Mouse (Mus musculus) layer of hippocampus, adult 2 months (tissue): ENCODE measurements at regions not wholly inside any gene's neighbourhood (a gene's known extent, or its start where the extent isn't known, plus 50 kb on each side); places are given as distances from the start of the nearest gene placed in this dataset.

Experiments used
- DNase-seq, 2 experiments: peaks; one replicate each; pipeline ENCODE4 v3.0.0; 2022; ENCODE audit warnings: low spot score in 2 of 2
- H3K27ac ChIP-seq: fragments of 200-600 bp; 2 replicates; pipeline ENCODE4 v1.8.1; 2022
- H3K4me3 ChIP-seq: fragments of 200-600 bp; 2 replicates; pipeline ENCODE4 v1.8.1; 2022; ENCODE audit warnings: mild to moderate bottlenecking
- CTCF ChIP-seq: fragments of 200-600 bp; conservative IDR thresholded peaks from 2 replicates; pipeline ENCODE4 v1.8.1; 2022; ENCODE audit warnings: antibody characterized with exemption, mild to moderate bottlenecking, moderate library complexity

DNA sequence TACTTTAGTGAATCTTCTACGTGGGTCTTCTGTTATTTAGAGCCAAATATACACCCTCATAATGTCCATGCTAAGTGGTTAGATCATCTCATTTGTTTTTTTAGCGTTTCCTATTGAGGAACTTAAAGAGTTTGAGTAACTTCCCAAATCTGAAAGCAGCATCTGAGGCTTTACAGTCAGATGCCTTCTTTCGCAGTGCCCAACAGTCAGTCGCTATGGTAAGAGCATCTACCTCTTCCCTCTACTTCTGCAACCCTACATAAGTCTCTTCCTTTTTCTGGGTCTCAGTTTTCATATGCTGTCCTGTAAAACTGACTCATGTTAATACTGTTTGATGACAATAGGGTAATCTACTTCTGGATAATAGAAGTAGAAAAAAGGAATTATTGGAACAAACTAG is 146.8 kb downstream of the Ktn1 start:
- Histone ChIP-seq H3K4me3 (no peak overlapping the region), H3K27ac (no peak overlapping the region)
- DNase-seq: no peak
- TF ChIP-seq CTCF: no peak

DNA sequence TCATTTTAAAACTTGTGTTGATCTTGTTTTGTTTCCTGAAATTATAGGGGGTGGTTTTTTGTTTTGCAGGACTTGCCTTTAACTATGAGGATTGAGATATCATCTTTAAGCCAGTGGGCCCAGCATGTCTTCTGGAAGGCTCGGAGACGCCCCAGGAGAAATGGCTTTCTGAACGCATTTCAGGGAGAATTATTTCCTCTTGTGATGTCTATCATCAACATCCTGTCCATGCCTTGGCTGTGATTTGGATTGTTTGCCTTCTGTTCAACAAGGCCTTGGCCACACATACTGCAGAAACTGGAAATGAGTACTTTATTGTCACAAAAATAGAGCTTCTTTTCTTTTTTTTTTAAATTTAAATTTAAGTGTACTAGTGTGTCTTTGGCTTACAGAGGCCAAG is 150.0 kb downstream of the Ktn1 start:
- no peak overlapping the region for H3K4me3 ChIP-seq
- H3K27ac ChIP-seq: no peak overlapping the region
- TF ChIP-seq CTCF: no peak
- DNase-seq: no peak

DNA sequence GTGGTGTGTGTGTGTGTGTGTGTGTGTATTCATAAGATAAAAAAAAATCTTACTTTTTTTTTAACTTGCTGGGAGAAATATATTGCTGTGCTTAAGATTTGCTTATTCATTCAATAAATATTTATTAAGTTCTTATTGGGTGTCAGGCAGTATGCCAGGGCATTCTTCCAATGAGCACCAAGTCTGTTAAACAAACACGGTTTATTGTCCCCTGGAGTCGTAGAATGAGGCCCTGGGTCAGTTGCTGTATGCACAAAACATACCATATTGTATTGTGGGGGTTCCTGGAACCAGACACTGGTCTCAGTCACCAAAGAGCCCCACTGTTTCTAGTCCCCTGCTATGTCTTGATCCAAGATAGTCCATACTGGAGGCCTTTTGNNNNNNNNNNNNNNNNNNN is 151.3 kb downstream of the Ktn1 start:
- Histone ChIP-seq H3K4me3 (no peak overlapping the region), H3K27ac (no peak overlapping the region)
- no peak for DNase-seq
- TF ChIP-seq CTCF: no peak

DNA sequence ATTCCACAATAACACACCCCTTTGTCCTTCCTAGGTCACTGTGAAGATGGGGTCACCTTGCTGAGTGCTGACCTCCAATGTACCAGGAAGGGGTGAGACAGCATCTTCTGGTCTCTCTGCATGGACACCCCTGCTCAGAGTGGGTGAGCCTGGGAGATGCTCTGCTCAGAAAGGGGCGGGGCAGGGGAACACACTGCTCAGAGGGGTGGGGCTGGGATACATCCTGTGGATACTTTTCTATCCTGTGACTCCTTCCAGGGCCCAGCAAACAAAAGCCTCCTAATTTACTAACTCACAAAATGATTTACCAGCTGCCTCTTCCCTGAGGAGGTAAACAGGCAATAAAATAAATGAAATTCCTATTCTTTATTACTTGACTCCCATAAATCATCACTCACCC is 157.0 kb downstream of the Ktn1 start:
- H3K4me3 ChIP-seq: no peak overlapping the region
- TF ChIP-seq CTCF: no peak
- DNase-seq: no peak
- H3K27ac ChIP-seq: no peak overlapping the region

DNA sequence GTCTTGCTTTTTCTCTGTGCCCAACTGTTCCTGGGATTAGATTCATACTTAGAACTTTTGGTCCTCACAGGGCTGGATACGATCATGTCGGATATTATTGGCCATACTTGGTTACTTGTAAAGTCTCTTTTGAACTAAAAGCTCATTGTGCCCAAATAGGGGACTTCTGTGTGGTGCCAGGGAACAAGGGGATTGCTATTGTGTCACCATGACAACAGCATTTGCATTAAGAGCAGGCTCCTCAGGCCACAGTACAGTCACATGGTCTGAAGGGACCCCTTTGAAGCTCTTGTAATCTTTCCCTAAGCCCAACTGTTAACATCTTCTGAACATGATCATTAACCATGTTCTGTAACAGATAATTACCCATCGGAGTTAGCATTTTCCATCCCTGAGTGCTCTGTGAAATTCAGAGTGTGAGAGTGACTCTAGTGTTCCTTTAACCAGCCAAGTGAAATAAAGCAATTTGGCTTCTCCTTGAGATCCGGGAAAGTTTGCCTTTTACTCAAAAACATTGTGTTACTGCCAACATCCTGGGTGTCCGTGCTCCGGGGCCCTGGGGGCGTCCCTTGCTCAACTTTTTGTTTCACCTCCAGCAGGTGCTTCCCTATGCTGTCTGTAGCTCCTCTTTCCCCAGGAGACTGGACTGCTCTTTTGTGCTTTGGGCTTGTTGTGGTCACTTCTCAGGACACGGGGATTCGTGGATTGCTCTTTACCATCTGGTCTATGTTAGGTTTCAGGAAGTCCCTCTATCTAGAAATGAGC is 157.7 kb downstream of the Ktn1 start:
- no peak for TF ChIP-seq CTCF
- Histone ChIP-seq H3K4me3 (no peak overlapping the region), H3K27ac (no peak overlapping the region)
- no peak for DNase-seq

DNA sequence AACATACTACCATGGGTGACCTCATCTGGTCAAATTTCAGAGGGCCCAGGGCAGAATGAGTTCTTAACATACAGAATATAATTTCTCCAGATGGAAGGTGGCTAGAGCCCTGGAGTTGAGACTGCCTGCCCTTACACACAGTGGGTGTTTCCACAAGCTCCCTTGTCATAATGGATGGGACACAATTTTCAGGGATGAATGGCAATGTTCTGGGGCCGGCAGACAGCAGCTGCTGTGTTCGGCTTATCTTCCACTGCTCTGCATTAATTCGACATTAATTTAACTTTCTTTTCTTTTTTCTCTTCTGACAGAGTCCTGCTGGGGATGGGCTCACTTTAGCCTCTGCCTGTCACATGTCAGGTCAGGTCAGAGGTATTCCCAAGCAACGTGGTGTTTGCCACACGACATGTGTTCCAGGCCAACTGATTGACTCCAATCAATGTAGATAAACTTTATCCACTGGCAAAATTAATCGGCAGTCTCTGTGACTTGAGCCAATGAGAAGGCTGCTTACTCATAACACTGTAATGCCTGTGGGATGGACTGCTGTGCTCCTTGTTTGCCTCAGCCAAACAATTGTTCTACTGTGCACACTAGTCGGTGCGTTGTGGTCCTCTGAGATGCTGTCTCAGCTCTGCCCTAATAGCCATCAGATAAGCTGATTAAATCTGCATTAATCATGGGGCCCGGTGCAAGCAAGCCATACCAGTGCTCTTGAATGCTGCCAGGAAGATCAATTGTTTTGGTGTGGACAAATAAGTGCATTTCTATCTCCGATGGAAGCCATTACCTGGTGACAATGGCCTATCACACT is 160.1 kb downstream of the Ktn1 start:
- Histone ChIP-seq H3K4me3 (no peak overlapping the region), H3K27ac (no peak overlapping the region)
- TF ChIP-seq CTCF: no peak
- DNase-seq: no peak

DNA sequence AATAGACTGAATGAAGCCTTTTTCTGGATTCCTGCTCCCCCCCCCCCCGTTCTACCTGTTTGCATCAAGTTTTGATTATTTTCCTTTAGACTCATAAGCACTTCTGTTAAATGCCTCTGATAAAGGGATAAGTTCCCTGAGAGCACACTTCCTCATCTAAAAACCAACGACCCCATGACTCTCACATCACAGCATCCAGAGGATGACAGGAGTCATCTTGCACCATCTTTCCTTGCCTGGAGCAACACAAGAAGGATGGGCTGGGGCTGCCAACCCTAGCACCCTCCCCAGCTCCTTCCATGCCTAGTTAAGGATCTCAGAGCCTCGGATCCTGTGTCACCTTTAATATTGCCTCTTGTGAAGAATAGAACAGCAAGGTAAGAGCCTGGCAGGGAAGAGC is 170.0 kb downstream of the Ktn1 start:
- DNase-seq: no peak
- no peak for TF ChIP-seq CTCF
- no peak overlapping the region for H3K4me3 ChIP-seq
- H3K27ac ChIP-seq: no peak overlapping the region

DNA sequence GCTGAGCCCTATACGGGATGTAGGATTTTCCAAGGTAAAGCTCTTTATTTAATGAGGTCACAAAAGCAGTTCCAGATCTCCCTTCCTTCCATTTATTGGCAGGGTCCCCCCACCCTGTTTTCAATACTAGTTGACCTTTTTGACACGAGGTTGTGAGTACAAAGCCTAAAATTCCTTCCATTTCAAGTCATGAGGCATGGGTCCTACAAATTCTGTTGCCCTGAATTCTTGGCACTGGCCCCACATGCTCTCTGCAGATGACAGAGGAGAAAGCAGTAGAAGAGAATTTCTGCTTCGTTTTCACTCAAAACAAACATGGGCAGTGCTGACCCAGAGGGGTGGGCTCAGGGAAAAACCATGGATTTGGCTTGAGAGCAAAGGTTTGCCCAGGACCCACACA is 170.4 kb downstream of the Ktn1 start:
- TF ChIP-seq CTCF: no peak

DNA sequence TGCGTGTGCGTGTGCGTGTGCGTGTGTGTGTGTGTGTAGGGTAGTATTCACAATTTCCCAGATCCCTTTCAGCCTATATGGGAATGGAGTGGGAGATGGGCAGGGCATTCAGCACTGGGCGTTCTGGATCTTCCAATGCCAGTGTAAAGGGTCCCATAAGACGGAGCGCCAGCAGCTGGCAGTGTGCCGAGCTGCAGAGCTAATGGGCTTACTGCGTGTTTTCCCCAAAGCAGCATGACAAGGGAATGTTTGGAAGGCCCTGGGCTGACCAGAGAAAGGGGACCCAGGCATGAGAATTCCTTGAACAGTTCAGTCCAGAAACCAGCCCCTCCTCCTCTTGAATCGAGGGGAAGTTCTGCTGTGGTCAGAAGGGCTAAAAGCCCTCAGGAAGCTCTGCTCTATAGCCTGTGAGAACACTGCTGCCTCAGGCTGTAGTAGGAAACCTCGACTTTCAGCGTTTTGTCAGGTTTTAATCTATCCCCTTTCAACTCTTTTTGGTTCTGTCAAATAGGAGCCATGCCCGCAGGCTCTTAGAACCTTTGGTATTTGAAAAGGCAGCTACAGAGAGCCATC is 172.4 kb downstream of the Ktn1 start:
- Histone ChIP-seq H3K27ac (no peak overlapping the region), H3K4me3 (no peak overlapping the region)
- no peak for TF ChIP-seq CTCF
- peak in 1 of 2 experiments; percentile 1 for DNase-seq

More for the DNA sequence above, 170.4 kb downstream of the Ktn1 start:
- no peak overlapping the region for H3K4me3 ChIP-seq
- H3K27ac ChIP-seq: no peak overlapping the region
- no peak for DNase-seq

DNA sequence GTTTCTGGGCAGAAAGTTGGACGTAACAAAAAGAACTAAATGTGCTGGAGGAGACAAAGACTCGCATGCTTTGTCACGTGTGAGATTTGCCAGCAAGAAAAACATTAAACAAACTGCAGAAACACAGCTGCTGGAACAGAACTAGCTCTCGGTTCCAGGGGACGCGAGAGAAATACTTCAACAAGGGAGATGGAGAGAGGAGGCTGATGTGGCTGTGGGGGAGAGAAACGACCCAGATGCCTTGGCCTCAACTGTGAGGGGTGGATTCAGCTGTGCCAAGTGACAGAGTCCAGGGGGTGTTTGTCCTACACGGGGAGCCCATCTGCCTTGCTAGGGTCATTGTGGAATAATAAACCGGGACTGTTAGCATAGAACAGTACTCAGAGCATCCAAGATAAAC is 174.9 kb downstream of the Ktn1 start:
- no peak for DNase-seq

DNA sequence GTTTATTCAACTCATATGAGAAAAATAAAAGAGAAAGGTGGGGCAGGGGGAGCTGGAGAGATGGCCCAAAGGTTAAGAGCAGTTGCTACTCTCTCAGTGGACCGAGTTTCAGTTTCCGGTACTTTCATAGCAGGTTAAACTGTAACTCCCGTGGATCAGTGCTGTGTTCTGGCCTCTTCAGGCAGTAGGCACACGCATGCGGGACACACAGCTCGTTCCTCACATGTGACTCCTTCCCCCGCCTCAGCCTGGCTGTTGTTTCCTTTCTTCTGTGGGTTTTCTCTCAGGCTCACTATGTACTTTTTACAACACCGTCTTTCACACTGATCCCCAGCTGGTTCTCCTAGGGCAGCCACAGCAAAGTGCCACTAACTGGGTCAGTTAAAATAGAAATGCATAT is 175.4 kb downstream of the Ktn1 start:
- DNase-seq: no peak
- TF ChIP-seq CTCF: no peak
- Histone ChIP-seq H3K4me3 (no peak overlapping the region), H3K27ac (no peak overlapping the region)

More for the DNA sequence above, 174.9 kb downstream of the Ktn1 start:
- TF ChIP-seq CTCF: no peak
- H3K4me3 ChIP-seq: no peak overlapping the region
- no peak overlapping the region for H3K27ac ChIP-seq

DNA sequence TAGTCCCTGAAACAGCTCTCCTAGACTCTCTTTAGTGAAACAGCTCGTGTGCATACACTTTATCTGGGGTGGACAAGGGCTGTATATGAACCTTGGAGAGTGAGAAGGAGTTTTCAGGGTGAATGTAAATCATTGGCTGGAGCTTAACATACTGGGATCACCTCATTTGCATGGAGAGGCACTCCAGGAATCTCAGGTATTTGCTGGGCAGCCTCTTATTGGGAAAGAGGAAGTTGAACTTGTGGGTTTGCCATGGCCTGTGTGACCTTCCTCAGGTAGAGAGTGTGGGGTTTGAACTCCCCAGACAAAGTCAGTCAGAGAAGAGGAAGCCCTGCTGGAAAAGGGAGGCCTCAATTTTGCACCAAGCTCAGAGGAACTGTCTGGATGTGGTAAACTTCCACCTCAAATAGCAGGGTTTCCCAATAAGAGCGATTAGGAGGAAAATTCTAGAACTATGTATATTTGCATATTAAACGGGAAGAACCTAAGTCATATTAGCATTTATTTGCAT is 177.3 kb downstream of the Ktn1 start:
- Histone ChIP-seq H3K27ac (no peak overlapping the region), H3K4me3 (no peak overlapping the region)
- no peak for TF ChIP-seq CTCF
- DNase-seq: no peak

DNA sequence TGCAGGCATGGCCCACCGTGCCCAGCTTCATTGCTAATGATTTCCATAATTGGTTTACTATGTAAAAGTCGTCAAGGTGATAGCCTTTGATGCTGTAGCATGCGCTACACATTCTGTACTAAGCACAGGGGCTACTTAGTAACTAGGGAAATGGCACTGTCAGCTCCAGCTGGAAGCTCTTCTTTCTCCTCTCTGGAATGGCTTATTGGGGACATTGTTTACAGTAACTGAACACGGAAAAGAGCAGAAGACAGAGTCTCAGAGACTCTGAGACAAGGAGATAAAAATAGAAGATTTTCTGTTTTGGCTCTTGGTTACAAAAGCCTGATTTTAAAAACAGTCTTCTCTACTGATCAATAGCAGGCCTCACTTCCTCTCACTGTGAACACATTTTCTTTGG is 178.3 kb downstream of the Ktn1 start:
- no peak for DNase-seq
- Histone ChIP-seq H3K4me3 (no peak overlapping the region), H3K27ac (no peak overlapping the region)
- TF ChIP-seq CTCF: no peak
